Mouse (Mus musculus) gastrocnemius, postnatal 10 days (tissue): Measurements from ENCODE around the gene Gm20422. TPM values are rescaled to one million over a fixed set of nuclear protein-coding genes. Genes with fewer than 3 reads are reported as not detected.

ENCODE experiments used
- DNase-seq: peaks from one replicate; pipeline ENCODE4 v3.0.0; 2021; ENCODE audit warnings: mixed read lengths
- total RNA-seq, 2 experiments: library from RNA; stranded (reverse); gene quantifications; 2 replicates each; pipeline ENCODE4 v1.2.3; 2021

Gm20422 gene
- total RNA-seq, 2 experiments from 2014 or later, result 2.6 to 3.9 TPM

- no peak for DNase-seq
Measured at GRCm38 (mm10) chr8:69794096-69794495, 19.4 kb upstream of the Gm20422 start.

DNA sequence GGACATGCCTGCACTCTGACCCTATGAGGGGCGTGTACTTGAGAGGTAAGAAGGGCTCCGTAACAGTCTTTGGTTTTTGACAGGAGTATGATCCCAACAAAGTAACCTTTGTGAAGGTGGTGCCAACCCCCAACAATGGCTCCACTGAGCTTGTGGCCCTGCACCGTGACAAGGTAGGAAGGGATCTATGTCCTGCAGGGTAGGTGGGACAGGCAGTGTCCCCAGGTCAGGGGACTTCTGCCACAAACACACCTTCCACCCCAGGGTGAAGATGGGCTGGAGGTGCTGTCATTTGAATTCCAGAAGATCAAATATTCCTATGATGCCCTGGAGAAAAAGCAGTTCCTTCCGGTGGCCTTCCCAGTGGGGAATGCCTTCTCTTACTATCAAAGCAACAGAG, 19.0 kb upstream of the Gm20422 start:
- DNase-seq, result no peak

DNA sequence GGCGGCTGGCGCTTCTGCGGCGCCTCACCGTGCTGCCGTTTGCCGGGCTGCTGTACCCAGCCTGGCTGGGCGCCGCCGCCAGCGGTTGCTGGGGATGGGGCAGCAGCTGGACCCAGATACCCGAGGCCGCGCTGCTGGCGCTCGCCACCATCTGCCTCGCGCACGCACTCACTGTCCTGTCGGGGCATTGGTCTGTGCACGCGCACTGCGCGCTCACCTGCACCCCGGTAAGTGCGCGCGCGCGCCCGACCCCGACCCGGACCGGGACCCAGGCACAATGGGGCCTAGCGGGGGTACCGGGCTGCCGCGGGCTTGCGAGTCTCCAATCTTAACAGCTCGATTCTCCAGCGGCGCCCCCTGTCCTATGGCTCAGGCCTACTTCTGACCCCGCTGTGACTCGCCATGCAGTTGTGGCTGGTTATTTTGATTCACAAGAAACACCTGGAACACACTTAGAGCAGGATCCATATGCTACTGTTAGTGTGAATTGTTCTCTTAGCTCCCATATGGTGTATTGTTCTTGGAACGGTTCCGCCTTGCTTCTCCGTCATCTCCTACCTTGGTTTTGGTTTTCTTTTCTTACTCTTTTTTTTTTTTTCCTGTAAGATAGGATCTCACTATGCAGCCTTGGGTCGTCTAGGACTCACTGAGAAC, 16.9 kb upstream of the Gm20422 start:
- peak; percentile 45 for DNase-seq

GRCm38 (mm10) chr8:69790773-69791367, 16.2 kb upstream of the Gm20422 start, which contains the start of the genes Atp13a1 and Zfp866:
TSS of gene Atp13a1 (plus strand) at chr8:69791163.
TSS of gene Zfp866 (minus strand) at chr8:69791178.
- DNase-seq, result peak; percentile 86

DNA sequence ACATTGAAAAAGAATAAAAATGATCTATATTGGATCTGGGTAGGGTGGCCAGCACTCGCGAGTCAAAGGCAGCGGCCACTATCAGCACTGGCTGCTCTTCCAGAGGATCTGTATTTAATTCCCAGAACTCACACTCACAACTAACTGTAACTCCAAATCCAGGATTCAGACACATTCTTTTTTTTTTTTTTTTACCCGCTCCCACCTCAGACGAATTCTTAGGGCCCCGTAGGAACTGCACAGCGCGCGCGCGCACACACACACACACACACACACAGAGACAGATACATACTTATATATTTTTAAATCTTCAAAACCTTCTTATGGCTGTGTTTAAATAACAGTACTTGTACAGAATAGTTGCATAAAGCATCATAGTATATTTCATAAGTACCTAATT, 15.7 kb upstream of the Gm20422 start:
- DNase-seq, result no peak

GRCm38 (mm10) chr8:69789731-69790130, 15.0 kb upstream of the Gm20422 start:
- no peak for DNase-seq

DNA sequence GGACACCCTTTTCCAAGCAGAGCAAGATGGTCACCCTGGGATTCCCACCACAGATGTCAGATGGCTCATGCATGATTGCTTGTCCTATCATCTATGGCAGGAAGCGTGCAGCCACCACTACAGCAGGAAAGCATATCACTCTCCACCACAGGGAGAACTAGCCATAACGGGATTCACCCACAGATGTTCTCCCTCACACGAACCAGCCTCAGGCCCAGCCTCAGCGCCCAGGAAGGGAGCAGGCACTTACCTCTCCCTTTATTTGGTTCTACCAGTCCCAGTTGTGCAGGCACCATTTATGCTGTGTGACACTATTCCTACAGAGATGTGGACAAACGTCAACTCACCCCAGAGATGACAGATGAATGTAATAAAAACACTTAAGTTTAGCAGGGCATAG, 14.4 kb upstream of the Gm20422 start:
- DNase-seq, result no peak

DNA sequence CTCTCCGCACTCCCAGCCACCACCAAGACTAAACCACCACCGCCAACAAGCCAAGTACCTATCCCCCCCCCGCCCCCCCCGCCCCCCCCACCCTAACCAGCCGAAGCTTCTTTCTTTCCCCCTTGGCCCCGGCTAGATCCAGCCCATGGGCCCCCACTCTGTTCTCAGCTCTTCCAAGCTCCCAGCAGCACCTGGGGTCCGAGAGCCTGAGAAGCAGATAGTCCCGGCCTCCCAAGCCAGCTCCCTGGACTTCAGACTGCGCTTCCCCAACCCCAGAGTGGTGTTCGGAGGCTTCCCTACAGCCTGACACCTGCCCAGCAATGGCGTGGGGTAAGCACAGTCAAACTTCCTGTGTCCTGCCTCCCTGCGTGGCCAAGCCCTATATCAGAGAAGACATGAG, 2.4 kb upstream of the Gm20422 start:
- no peak for DNase-seq

GRCm38 (mm10) chr8:69775149-69775534, 456 bp upstream of the Gm20422 start:
- DNase-seq, result no peak

- DNase-seq, result no peak
Measured at GRCm38 (mm10) chr8:69772106-69772505, 2.6 kb downstream of the Gm20422 start.

GRCm38 (mm10) chr8:69771221-69771620, 3.5 kb downstream of the Gm20422 start:
- DNase-seq, result no peak

DNA sequence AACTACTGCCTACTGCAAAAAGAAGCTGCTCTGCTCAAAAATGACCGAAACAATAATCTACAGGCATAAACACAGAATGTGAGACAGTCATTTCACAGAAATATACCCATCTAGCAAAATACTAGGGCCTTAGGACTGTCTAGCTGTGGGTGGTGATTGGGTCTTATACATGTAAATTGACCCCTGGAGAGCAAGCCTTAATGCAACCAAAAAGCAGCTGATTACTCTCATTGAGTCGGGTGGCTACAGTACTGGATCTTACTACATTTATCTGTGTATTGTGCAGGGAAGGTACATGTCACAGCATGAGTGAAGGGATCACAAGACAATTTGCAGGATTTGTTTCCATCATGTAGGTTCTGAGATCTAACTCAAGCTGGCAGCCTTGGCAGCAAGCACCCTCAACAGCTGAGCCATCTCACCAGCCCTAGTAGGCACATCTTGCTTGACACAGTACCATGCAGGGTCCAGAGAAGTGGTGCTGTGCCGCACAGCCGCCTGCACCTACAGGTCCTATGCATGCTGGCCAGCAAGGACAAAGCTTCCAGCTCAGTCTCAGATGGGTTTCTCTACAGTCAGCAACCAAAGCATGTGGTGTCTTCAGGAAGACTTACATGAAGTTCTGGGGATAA, 12.8 kb downstream of the Gm20422 start:
- DNase-seq, result no peak

- DNase-seq, result no peak
Measured at GRCm38 (mm10) chr8:69758316-69758715, 16.4 kb downstream of the Gm20422 start.

DNA sequence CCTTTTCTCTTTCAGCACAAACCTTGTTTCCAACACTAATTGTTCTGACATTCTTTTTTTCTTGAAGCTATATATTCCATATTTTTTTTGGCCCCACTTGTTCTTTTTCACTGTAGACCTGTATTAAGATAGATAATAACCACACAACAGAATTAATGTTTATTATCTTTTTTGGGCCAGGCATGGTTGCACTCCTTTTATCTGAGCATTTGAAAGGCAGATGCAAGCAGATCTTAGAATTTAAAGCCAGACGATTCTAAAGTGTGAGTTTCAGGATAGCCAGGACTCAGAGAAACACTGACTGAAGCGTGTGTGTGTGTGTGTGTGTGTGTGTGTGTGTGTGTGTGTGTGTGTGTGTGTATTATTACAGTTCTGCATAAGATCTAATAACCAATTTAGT, 22.2 kb downstream of the Gm20422 start:
- no peak for DNase-seq

GRCm38 (mm10) chr8:69749544-69750454, 24.9 kb downstream of the Gm20422 start, which contains the start of gene Zfp963:
TSS of gene Zfp963 (minus strand) at chr8:69749970.
- peak; percentile 97 for DNase-seq

DNA sequence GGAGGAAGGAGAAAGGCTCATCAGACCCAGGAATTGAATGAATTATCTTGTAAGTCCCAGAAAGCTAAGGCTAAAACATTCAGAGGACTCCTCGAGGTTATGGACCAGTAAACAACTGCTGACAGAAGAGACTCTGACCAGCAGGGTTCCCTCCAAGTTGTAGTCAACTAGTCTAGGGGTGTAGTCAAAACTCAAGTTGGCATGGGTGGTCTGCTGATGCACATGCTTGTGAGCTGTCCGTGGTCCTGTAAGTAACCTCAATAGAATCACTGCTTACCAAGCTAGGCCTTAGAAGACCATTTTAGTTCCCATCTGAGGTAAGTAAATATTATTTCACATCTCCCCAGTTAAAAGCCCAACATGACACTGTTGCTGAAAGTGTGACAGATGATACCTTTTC, 33.5 kb downstream of the Gm20422 start:
- no peak for DNase-seq

DNA sequence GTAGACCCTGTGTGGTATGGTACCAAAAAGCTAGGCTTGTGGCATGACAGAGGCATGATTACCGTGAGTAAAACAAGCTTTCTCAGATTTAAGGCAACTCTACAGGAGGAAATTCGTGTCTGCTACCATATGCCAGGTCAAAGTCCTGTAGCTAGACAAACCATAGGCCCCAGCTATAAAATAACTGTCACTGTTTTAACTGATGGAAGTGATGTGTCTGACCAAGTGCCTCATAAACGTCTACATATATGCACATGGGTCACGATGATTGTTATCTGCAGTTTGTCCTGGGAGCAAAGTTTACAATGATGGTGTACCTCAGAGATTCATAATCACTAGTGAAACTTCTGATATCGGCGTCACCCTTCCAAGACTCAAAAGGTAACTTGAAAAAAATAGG, 33.9 kb downstream of the Gm20422 start:
- no peak for DNase-seq

DNA sequence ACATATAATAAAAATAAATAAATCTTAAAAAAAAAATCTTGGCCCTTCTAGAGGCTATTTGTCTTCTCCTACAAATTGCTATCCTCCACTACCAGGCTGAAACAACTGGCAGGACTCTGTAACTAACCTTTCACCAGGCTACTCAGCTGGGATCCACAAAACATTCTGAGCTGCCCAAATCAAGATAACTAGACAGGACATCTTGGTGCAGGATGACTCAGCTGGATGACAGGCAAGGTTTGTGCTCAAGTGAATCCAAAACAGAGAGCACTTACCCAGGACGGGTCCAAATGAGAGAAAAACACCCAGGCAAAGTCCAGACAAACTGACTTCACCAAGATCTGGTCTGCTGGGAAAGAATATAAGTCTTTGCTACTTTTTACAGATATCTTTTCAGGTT, 39.2 kb downstream of the Gm20422 start:
- no peak for DNase-seq

GRCm38 (mm10) chr8:69717232-69717580, 57.5 kb downstream of the Gm20422 start:
- DNase-seq, result no peak

DNA sequence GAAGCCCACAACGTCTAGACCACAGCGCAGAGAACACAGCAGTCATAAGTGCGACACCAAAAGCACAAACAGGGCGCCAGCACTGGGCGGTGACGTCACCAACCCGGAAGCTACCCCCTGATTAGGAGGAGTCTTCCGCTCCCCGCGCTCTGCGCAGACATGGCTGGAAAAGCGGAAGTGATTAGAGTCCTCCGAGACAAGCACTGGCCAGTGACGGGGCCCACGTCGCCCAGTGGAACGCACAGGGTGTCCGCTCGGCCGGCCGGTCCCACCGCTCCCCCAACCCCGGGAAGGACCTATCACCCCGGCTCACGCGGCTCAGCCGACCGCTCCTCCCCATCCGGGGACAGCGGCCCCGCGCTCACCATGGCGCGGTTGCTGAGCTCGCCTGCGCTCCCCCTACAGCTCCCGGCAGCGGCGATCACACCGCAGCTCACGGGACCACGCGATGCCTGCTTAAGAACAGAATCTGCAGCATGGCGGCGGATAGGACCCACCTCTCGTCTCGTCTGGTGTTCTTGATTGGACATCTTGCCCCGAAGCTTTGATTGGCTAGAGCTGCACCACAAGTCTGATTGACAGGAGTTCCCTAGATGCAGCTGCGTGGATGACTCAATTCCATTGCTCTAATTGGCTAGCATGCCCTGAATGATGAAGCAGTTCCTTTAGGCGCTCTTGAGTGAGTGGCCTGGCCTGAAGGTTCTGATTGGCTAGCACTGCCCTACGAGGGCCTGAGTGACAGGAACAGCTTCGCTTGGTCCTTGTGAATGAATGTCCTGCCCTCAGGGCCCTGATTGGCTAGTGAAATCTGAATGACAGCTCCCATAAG, 58.1 kb downstream of the Gm20422 start:
- peak; percentile 93 for DNase-seq

- no peak for DNase-seq
Measured at GRCm38 (mm10) chr8:69715366-69715765, 59.3 kb downstream of the Gm20422 start.

DNA sequence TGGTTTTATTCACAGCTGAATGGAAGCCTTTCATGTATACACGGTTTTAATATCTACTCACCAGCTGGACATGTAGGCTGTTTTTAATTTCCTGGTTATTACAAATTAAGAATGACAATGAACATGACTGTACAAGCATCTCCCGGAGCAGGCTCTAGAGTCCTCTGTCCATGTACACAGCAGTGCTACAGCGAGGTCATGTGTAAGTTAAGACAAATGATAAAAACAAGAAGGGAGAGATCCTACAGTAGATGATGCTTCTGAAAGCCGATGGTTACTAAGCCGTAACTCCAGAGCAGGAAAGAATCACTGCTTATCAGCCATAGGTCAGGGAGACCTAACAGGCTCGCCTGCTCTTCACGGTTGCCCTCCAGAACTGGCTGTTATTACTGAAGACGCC, 61.2 kb downstream of the Gm20422 start:
- DNase-seq, result no peak
